Mouse (Mus musculus) lung, embryonic 16.5 days (tissue): ENCODE measurements around the gene Wdr61. TPM values are rescaled to one million over a fixed set of nuclear protein-coding genes. Genes with fewer than 3 reads are reported as not detected.

Experiments
- ATAC-seq: fragments of 200-750 bp; cut with Nextera tagmentation; 2 replicates; pipeline ENCODE4 v1.8.0; 2017; ENCODE audit warnings: low read depth, mild to moderate bottlenecking, moderate library complexity
- H3K27ac ChIP-seq: fragments of 300-500 bp; sonication (generic); 2 replicates; pipeline ENCODE4 v1.5.1; 2014; ENCODE audit warnings: mild to moderate bottlenecking, control low read depth, low read length
- H3K27me3 ChIP-seq: fragments of 300-500 bp; sonication (generic); 2 replicates; pipeline ENCODE4 v1.6.1; 2014; ENCODE audit warnings: low read depth, low read length, mixed read lengths; ENCODE audit not compliant: control insufficient read depth, insufficient read depth
- H3K36me3 ChIP-seq: fragments of 300-500 bp; sonication (generic); 2 replicates; pipeline ENCODE4 v1.6.1; 2014; ENCODE audit warnings: low read length; ENCODE audit not compliant: control insufficient read depth, insufficient read depth
- H3K4me1 ChIP-seq: fragments of 300-500 bp; sonication (generic); replicated peaks from 2 replicates; pipeline ENCODE4 v1.6.1; 2014; ENCODE audit warnings: low read length, mixed read lengths; ENCODE audit not compliant: control insufficient read depth, insufficient read depth
- H3K4me2 ChIP-seq: fragments of 300-500 bp; sonication (generic); 2 replicates; pipeline ENCODE4 v1.6.1; 2014; ENCODE audit warnings: low read depth, low read length, control low read depth
- H3K4me3 ChIP-seq: fragments of 300-500 bp; sonication (generic); 2 replicates; pipeline ENCODE4 v1.5.1; 2014; ENCODE audit warnings: mild to moderate bottlenecking, low read length, control low read depth
- H3K9ac ChIP-seq: fragments of 300-500 bp; sonication (generic); 2 replicates; pipeline ENCODE4 v1.6.1; 2014; ENCODE audit warnings: low read length, control low read depth
- H3K9me3 ChIP-seq: fragments of 300-500 bp; sonication (generic); 2 replicates; pipeline ENCODE4 v1.6.1; 2016; ENCODE audit warnings: low read length; ENCODE audit not compliant: control insufficient read depth
- WGBS: fragments of 180-500 bp; shearing (Covaris S2); extraction: QIAGEN DNeasy Blood & Tissue Kit; methylation state at CpG from one replicate; pipeline ENCODE4 v1.1.7; 2014; 5-methylcytosine and 5-hydroxymethylcytosine counted together
- microRNA-seq: library from miRNA; unstranded; fragments of <30 nt; microRNA quantifications from one replicate; pipeline ENCODE4, GENCODE M21; 2016
- polyA plus RNA-seq: library from polyadenylated mRNA; unstranded; fragments of >200 nt; fragmentation: Nextera tagmentation; extraction: Ambion mirVana; gene quantifications from 2 replicates; pipeline ENCODE4 v1.2.1, GENCODE M21; 2015

The Wdr61 gene
- polyA plus RNA-seq, 1 experiment from 2014 or later: 146 TPM

- Histone ChIP-seq H3K9me3 (no peaks in the 10 kb centered on the region), H3K9ac (no peak overlapping the region), H3K27ac (no peak overlapping the region), H3K27me3 (no peaks in the 10 kb centered on the region; the same call in 1 of the 2 replicates), H3K36me3 (no peaks in the 10 kb centered on the region), H3K4me3 (no peak overlapping the region), H3K4me1 (no peaks in the 10 kb centered on the region), H3K4me2 (no peak overlapping the region)
- ATAC-seq: no peak; the same call in 1 of the 2 replicates
- WGBS: 67% methylated on average over 13 of the region's 13 CpGs
Observed at GRCm38 (mm10) chr9:54673887-54674286, 60.4 kb downstream of the Wdr61 start.

- H3K9me3 ChIP-seq: no peaks in the 10 kb centered on the region
- no peak overlapping the region for H3K9ac ChIP-seq
- WGBS: 67% methylated on average over 3 of the region's 3 CpGs
- no peak overlapping the region for H3K4me2 ChIP-seq
- H3K27ac ChIP-seq: no peak overlapping the region
- H3K27me3 ChIP-seq: no peaks in the 10 kb centered on the region
- no peaks in the 10 kb centered on the region for H3K4me1 ChIP-seq
- no peak for ATAC-seq
- H3K4me3 ChIP-seq: no peak overlapping the region
- H3K36me3 ChIP-seq: no peaks in the 10 kb centered on the region
Observed at GRCm38 (mm10) chr9:54671962-54672361, 62.4 kb downstream of the Wdr61 start.

GRCm38 (mm10) chr9:54668455-54668854 lies 65.9 kb downstream of the Wdr61 start:
- no peaks in the 10 kb centered on the region for H3K4me1 ChIP-seq
- H3K4me3 ChIP-seq: no peak overlapping the region
- WGBS: 57% methylated on average over 4 of the region's 4 CpGs
- ATAC-seq: no peak
- H3K27ac ChIP-seq: no peak overlapping the region
- H3K36me3 ChIP-seq: no peaks in the 10 kb centered on the region
- H3K9ac ChIP-seq: no peak overlapping the region
- H3K9me3 ChIP-seq: no peaks in the 10 kb centered on the region
- no peaks in the 10 kb centered on the region for H3K27me3 ChIP-seq
- H3K4me2 ChIP-seq: no peak overlapping the region

- Histone ChIP-seq H3K27me3 (no peaks in the 10 kb centered on the region), H3K9me3 (no peaks in the 10 kb centered on the region), H3K36me3 (no peaks in the 10 kb centered on the region), H3K9ac (no peak overlapping the region), H3K4me3 (no peak overlapping the region), H3K27ac (no peak overlapping the region), H3K4me2 (no peak overlapping the region), H3K4me1 (no peaks in the 10 kb centered on the region)
- no peak for ATAC-seq
- 93% methylated on average over 3 of the region's 3 CpGs for WGBS
Observed at GRCm38 (mm10) chr9:54666116-54666515, 68.2 kb downstream of the Wdr61 start.

Small RNAs within 50 kb of the gene (microRNA-seq; reads per million reads assigned to microRNA genes)
- not detected for gene Mir5710

Other genes starting within 250 kb of the Wdr61 start
- gene Dmxl2, start 232.9 kb downstream of the Wdr61 start, polyA plus RNA-seq: 2.2 and 3.1 TPM in 2 replicates
- gene Sh2d7, start 195.5 kb downstream of the Wdr61 start, polyA plus RNA-seq: not detected in 2 replicates
- 9.7 and 10.2 TPM in 2 replicates for gene Cib2, start 174.3 kb downstream of the Wdr61 start, polyA plus RNA-seq
- 96.5 and 100 TPM in 2 replicates for gene Idh3a, start 148.2 kb downstream of the Wdr61 start, polyA plus RNA-seq
- 0.43 and 0.67 TPM in 2 replicates for gene Acsbg1, start 72.6 kb downstream of the Wdr61 start, polyA plus RNA-seq
- 7.0 and 9.5 TPM in 2 replicates for gene Dnaja4, start 35.6 kb downstream of the Wdr61 start, polyA plus RNA-seq
- gene Crabp1, start 30.2 kb upstream of the Wdr61 start, polyA plus RNA-seq: 14.9 and 15.4 TPM in 2 replicates
- gene Ireb2, start 129.3 kb upstream of the Wdr61 start, polyA plus RNA-seq: 29.7 and 32.1 TPM in 2 replicates
- gene Hykk, start 182.8 kb upstream of the Wdr61 start, polyA plus RNA-seq: 4.2 and 4.7 TPM in 2 replicates
- gene Psma4, start 216.3 kb upstream of the Wdr61 start, polyA plus RNA-seq: 253 and 254 TPM in 2 replicates
- gene AY074887, start 216.5 kb upstream of the Wdr61 start, polyA plus RNA-seq: 0.58 and 0.62 TPM in 2 replicates
- gene Chrna5, start 246.4 kb upstream of the Wdr61 start, polyA plus RNA-seq: 0.14 TPM in 1 of 2 replicates, not detected in the other